Mouse (Mus musculus) stomach, embryonic 14.5 days (tissue): ENCODE results near the gene Higd1c. TPM values are rescaled to one million over a fixed set of nuclear protein-coding genes. Genes with fewer than 3 reads are reported as not detected.
"Not testable (repeated sequence)": the region's sequence is repeated elsewhere in the genome, so short reads cannot be mapped to it uniquely, and the experiment has no call there.

Source experiments
- ATAC-seq: fragments of 200-750 bp; cut with Nextera tagmentation; 2 replicates; pipeline ENCODE4 v1.8.0; 2017; ENCODE audit warnings: low read depth, moderate TSS enrichment; ENCODE audit not compliant: insufficient number of reproducible peaks, insufficient read depth, low FRiP score
- H3K27ac ChIP-seq: fragments of 300-500 bp; sonication (generic); 2 replicates; pipeline ENCODE4 v1.5.1; 2014; ENCODE audit warnings: mild to moderate bottlenecking, low read length, moderate library complexity, mixed read lengths
- H3K27me3 ChIP-seq: fragments of 300-500 bp; sonication (generic); 2 replicates; pipeline ENCODE4 v1.6.1; 2014; ENCODE audit warnings: low read length, control low read depth, mixed read lengths; ENCODE audit not compliant: control insufficient read depth, insufficient read depth
- H3K36me3 ChIP-seq: fragments of 300-500 bp; sonication (generic); 2 replicates; pipeline ENCODE4 v1.6.1; 2014; ENCODE audit warnings: mild to moderate bottlenecking, control low read depth, low read length, moderate library complexity, mixed read lengths; ENCODE audit not compliant: control insufficient read depth, insufficient read depth
- H3K4me1 ChIP-seq: fragments of 300-500 bp; sonication (generic); 2 replicates; pipeline ENCODE4 v1.6.1; 2014; ENCODE audit warnings: low read length, control low read depth, mixed read lengths; ENCODE audit not compliant: control insufficient read depth, insufficient read depth
- H3K4me2 ChIP-seq: fragments of 300-500 bp; sonication (generic); replicated peaks from 2 replicates; pipeline ENCODE4 v1.6.1; 2014; ENCODE audit warnings: low read depth, low read length, control low read depth
- H3K4me3 ChIP-seq: fragments of 300-500 bp; sonication (generic); 2 replicates; pipeline ENCODE4 v1.5.1; 2014; ENCODE audit warnings: low read depth, low read length, control low read depth
- H3K9ac ChIP-seq: fragments of 300-500 bp; sonication (generic); replicated peaks from 2 replicates; pipeline ENCODE4 v1.6.1; 2014; ENCODE audit warnings: low read depth, mild to moderate bottlenecking, control low read depth, low read length, moderate library complexity, mixed read lengths
- H3K9me3 ChIP-seq: fragments of 300-500 bp; sonication (generic); 2 replicates; pipeline ENCODE4 v1.6.1; 2016; ENCODE audit warnings: low read depth, low read length, control low read depth; ENCODE audit not compliant: control insufficient read depth
- WGBS: fragments of 180-500 bp; shearing (Covaris S2); extraction: QIAGEN DNeasy Blood & Tissue Kit; methylation state at CpG from one replicate; pipeline ENCODE4 v1.1.7; 2014; 5-methylcytosine and 5-hydroxymethylcytosine counted together
- polyA plus RNA-seq: library from polyadenylated mRNA; unstranded; fragments of >200 nt; fragmentation: Nextera tagmentation; extraction: Ambion mirVana; gene quantifications from 2 replicates; pipeline ENCODE4 v1.2.1, GENCODE M21; 2014

Gene Higd1c
- polyA plus RNA-seq, 1 experiment from 2014 or later: not detected

- Histone ChIP-seq H3K9me3 (no peaks in the 10 kb centered on the region), H3K9ac (no peak overlapping the region), H3K27ac (no peak overlapping the region), H3K4me2 (no peak overlapping the region), H3K4me1 (peaks cover 8% of the 10 kb centered on the region; the same call in 1 of the 2 replicates), H3K27me3 (no peaks in the 10 kb centered on the region), H3K4me3 (no peak overlapping the region), H3K36me3 (no peaks in the 10 kb centered on the region)
- no peak for ATAC-seq
- WGBS: 77% methylated on average over 9 of the region's 9 CpGs
Measured at GRCm38 (mm10) chr15:100417854-100418450, 53.6 kb downstream of the Higd1c start.

- Histone ChIP-seq H3K9ac (no peak overlapping the region), H3K4me1 (peaks cover 15% of the 10 kb centered on the region; the same call in 1 of the 2 replicates), H3K4me3 (no peak overlapping the region), H3K27me3 (0 out of 2 replicates have a peak, but pooled peaks cover under 1% of the 10 kb centered on the region), H3K27ac (no peak overlapping the region), H3K4me2 (no peak overlapping the region), H3K36me3 (no peaks in the 10 kb centered on the region), H3K9me3 (no peaks in the 10 kb centered on the region)
- 73% methylated on average over 8 of the region's 8 CpGs for WGBS
- no peak for ATAC-seq
Measured at GRCm38 (mm10) chr15:100419311-100419710, 55.0 kb downstream of the Higd1c start.

GRCm38 (mm10) chr15:100419901-100420745 lies 55.8 kb downstream of the Higd1c start:
- WGBS: 52% methylated on average over 9 of the region's 9 CpGs
- no peak for ATAC-seq
- H3K36me3 ChIP-seq: no peaks in the 10 kb centered on the region
- H3K4me2 ChIP-seq: no peak overlapping the region
- H3K27ac ChIP-seq: no peak overlapping the region
- H3K9ac ChIP-seq: no peak overlapping the region
- peaks cover 5% of the 10 kb centered on the region; the same call in 1 of the 2 replicates for H3K27me3 ChIP-seq
- H3K9me3 ChIP-seq: no peaks in the 10 kb centered on the region
- peaks cover 15% of the 10 kb centered on the region; the same call in 1 of the 2 replicates for H3K4me1 ChIP-seq
- H3K4me3 ChIP-seq: no peak overlapping the region

GRCm38 (mm10) chr15:100421059-100421757 lies 56.9 kb downstream of the Higd1c start:
- 21% methylated on average over 8 of the region's 8 CpGs for WGBS
- no peaks in the 10 kb centered on the region for H3K9me3 ChIP-seq
- H3K27me3 ChIP-seq: peaks cover 7% of the 10 kb centered on the region; the same call in 1 of the 2 replicates
- no peaks in the 10 kb centered on the region for H3K36me3 ChIP-seq
- no peak overlapping the region for H3K4me3 ChIP-seq
- no peak overlapping the region for H3K9ac ChIP-seq
- H3K4me2 ChIP-seq: peak overlapping the region; percentile 96
- H3K4me1 ChIP-seq: peaks cover 15% of the 10 kb centered on the region; the same call in 1 of the 2 replicates
- no peak for ATAC-seq
- no peak overlapping the region for H3K27ac ChIP-seq

GRCm38 (mm10) chr15:100421758-100422197 lies 57.4 kb downstream of the Higd1c start, which contains the start of gene Gm5475:
TSS of gene Gm5475 (plus strand) at chr15:100422147.
- Histone ChIP-seq H3K4me1 (peaks cover 15% of the 10 kb centered on the region; the same call in 1 of the 2 replicates), H3K4me2 (peak within 1 kb of the TSS; percentile 96), H3K9ac (peak within 1 kb of the TSS; percentile 66), H3K4me3 (peak within 1 kb of the TSS; percentile 63)
- 36% methylated on average over 3 of the region's 3 CpGs for WGBS
- ATAC-seq, H3K27ac ChIP-seq, H3K36me3 ChIP-seq, H3K9me3 ChIP-seq, H3K27me3 ChIP-seq: not testable (repeated sequence)

GRCm38 (mm10) chr15:100422476-100422875 lies 58.1 kb downstream of the Higd1c start:
- ATAC-seq: peak; percentile 16; the same call in 1 of the 2 replicates
- Histone ChIP-seq H3K4me1 (peaks cover 15% of the 10 kb centered on the region; the same call in 1 of the 2 replicates), H3K9me3 (no peaks in the 10 kb centered on the region), H3K9ac (peak overlapping the region; percentile 66), H3K4me3 (peak overlapping the region; percentile 63), H3K27ac (no peak overlapping the region), H3K36me3 (no peaks in the 10 kb centered on the region), H3K27me3 (peaks cover 7% of the 10 kb centered on the region; the same call in 1 of the 2 replicates), H3K4me2 (peak overlapping the region; percentile 96)
- WGBS: under 1% methylated on average over 41 of the region's 44 CpGs

- Histone ChIP-seq H3K36me3 (no peaks in the 10 kb centered on the region), H3K27ac (no peak overlapping the region), H3K4me1 (peaks cover 15% of the 10 kb centered on the region; the same call in 1 of the 2 replicates), H3K4me3 (peak overlapping the region; percentile 63), H3K4me2 (peak overlapping the region; percentile 96), H3K9me3 (no peaks in the 10 kb centered on the region), H3K9ac (peak overlapping the region; percentile 66), H3K27me3 (peaks cover 7% of the 10 kb centered on the region; the same call in 1 of the 2 replicates)
- peak; percentile 98 for ATAC-seq
- under 1% methylated on average over 64 of the region's 65 CpGs for WGBS
Measured at GRCm38 (mm10) chr15:100422899-100423860, 58.8 kb downstream of the Higd1c start.
